Mouse (Mus musculus): ENCODE measurements at regions not wholly inside any gene's neighbourhood (a gene's known extent, or its start where the extent isn't known, plus 50 kb on each side); places are given as distances from the start of the nearest gene placed in this dataset.

DNA sequence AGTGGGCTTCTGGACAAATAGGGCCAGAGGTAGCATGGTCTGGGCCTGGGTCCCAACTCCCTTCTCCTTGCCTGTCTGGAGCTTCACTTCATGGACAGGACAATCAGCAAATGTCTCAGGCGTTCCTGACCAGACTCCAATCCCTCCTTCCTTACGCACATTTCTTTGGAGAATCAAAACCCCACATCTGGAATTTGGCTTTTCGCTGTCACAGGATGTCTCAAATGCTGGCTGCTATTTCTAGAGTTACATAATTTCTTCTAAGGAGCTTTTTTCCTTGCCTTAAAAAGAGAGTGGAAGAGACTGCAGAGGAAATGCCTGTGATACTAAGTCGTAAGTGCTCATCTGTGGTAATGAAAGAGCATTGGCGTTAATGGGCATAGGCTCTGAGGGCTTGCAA lies 328.1 kb upstream of the Nfe2l3 start:
- TF ChIP-seq POLR2A (IDR thresholded peaks at IDR 0.05; ENCODE audit: extremely low read depth, insufficient read depth, low read length): no peak
- no peak for TF ChIP-seq CTCF (IDR thresholded peaks at IDR 0.05; ENCODE audit: low read depth, low read length)
